Mouse (Mus musculus): ENCODE results near the gene Rpgrip1l. TPM values are rescaled to one million over a fixed set of nuclear protein-coding genes. Genes with fewer than 3 reads are reported as not detected.

Gene Rpgrip1l
- polyA plus RNA-seq, 1 experiment from 2014 or later, result 13.8 TPM

DNA sequence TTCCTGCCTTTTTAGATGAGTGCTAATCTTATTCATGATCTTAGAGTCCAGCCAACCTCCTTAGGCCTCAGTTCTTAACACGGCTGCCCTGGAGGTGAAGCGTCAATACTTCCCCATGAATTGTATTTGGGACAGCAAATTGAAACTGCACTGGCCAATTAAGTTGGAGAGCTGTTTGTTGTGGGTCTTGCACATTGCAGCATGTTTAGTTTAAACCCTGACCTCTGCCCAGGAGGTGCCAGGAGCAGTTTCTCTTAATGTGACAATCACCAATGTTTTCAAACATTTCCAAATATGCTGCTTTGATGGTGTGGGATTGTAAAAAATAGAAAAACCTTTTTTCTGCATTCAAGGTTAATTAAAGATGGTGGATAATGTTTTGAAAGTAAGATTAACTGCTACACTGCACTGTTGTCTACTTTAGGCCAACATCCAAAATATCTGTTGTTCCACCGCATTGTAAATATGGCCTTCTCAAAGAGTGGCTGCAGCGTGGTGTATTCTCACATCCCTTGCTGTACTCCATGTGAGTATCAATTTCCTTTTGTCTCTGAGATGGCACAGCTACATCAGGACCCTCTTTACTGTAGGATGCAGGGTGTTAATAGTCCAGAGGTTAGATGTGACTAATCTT is 67.1 kb downstream of the Rpgrip1l start:
- no peak for ATAC-seq (ENCODE audit: low read depth)
- no peak for DNase-seq (ENCODE audit: low spot score)
- H3K4me2 ChIP-seq (ENCODE audit: low read depth, low read length), result no peak overlapping the region

DNA sequence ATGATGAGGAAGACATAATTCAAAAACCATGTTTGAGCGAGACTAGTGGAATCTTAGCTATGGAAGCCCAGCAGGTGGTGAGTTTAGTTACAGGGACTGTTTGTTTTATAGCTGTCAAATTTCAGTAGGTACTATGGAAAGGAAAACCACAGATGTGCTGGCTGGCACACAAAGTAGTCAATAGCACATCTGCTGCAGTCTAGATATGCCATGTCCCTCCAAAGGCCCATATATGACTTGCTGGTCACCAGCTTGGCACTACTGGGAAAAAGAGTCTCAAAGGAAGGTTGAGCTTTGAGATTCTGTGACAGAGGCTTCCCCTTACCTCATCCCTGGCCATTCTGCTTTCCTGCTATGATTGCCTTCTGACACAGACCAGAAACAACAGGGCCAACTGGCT is 70.3 kb downstream of the Rpgrip1l start:
- Histone ChIP-seq H3K27me3 (replicated peaks; ENCODE audit: control insufficient read depth, insufficient read depth, low read length) (no peaks in the 10 kb centered on the region), H3K4me2 (ENCODE audit: low read depth, low read length) (no peak overlapping the region), H3K27ac (replicated peaks; ENCODE audit: low read depth, low read length) (no peak overlapping the region), H3K4me1 (ENCODE audit: control insufficient read depth, insufficient read depth, low read length) (no peaks in the 10 kb centered on the region), H3K4me3 (ENCODE audit: low read depth, low read length) (no peak overlapping the region), H3K9ac (ENCODE audit: low read depth, low read length) (no peak overlapping the region), H3K9me3 (ENCODE audit: control insufficient read depth, low read length) (no peaks in the 10 kb centered on the region), H3K36me3 (ENCODE audit: control insufficient read depth, insufficient read depth, low read length) (peaks cover 6% of the 10 kb centered on the region; the same call in 1 of the 2 replicates)
- DNase-seq (ENCODE audit: low spot score) (no peak), ATAC-seq (ENCODE audit: low read depth) (no peak)
- WGBS, result 79% methylated on average over 1 of the region's 1 CpGs

More for the DNA sequence above, 67.1 kb downstream of the Rpgrip1l start:
- no peaks in the 10 kb centered on the region for H3K27me3 ChIP-seq (replicated peaks; ENCODE audit: control insufficient read depth, insufficient read depth, low read length)
- WGBS, result 78% methylated on average over 4 of the region's 4 CpGs
- no peak overlapping the region for H3K27ac ChIP-seq (replicated peaks; ENCODE audit: low read depth, low read length)
- peaks cover 22% of the 10 kb centered on the region; the same call in 1 of the 2 replicates for H3K36me3 ChIP-seq (ENCODE audit: control insufficient read depth, insufficient read depth, low read length)
- H3K9ac ChIP-seq (ENCODE audit: low read depth, low read length), result no peak overlapping the region
- no peaks in the 10 kb centered on the region for H3K4me1 ChIP-seq (ENCODE audit: control insufficient read depth, insufficient read depth, low read length)
- no peaks in the 10 kb centered on the region for H3K9me3 ChIP-seq (ENCODE audit: control insufficient read depth, low read length)
- no peak overlapping the region for H3K4me3 ChIP-seq (ENCODE audit: low read depth, low read length)

DNA sequence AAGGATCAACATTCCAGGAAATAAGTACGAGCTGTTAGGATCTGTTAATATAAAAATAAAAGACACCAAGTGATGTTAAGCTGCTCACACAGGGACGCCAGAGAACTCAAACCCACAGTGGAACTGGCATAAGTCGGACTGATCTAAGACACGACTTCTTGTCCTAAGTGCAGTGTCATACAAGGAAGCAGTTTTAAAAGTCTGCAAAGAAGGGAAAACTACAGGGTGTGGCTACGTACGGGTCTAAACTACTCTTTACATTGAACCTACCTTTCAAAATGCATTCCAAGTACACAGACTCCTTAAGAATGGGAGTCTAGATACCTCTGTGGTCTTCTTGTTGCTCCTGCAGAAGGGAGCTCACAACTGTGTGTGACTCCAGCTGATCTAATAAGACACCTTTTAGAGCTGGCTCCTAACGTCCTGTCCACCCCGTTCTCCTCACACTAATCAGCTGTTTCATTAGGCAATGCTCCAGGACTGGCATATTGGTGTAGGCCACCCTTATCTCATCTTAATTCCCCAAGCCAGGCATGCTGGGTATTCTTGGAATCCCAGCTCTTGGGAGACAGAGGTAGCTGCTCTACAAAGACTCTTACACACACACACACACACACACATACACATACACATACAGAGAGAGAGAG is 71.1 kb downstream of the Rpgrip1l start:
- no peak for ATAC-seq (ENCODE audit: low read depth)
- 77% methylated on average over 8 of the region's 8 CpGs for WGBS
- Histone ChIP-seq H3K36me3 (ENCODE audit: control insufficient read depth, insufficient read depth, low read length) (peaks cover 6% of the 10 kb centered on the region; the same call in 1 of the 2 replicates), H3K4me3 (ENCODE audit: low read depth, low read length) (no peak overlapping the region), H3K4me1 (ENCODE audit: control insufficient read depth, insufficient read depth, low read length) (no peaks in the 10 kb centered on the region), H3K9me3 (ENCODE audit: control insufficient read depth, low read length) (no peaks in the 10 kb centered on the region), H3K27ac (replicated peaks; ENCODE audit: low read depth, low read length) (no peak overlapping the region), H3K4me2 (ENCODE audit: low read depth, low read length) (no peak overlapping the region), H3K27me3 (replicated peaks; ENCODE audit: control insufficient read depth, insufficient read depth, low read length) (no peaks in the 10 kb centered on the region), H3K9ac (ENCODE audit: low read depth, low read length) (no peak overlapping the region)
- DNase-seq (ENCODE audit: low spot score), result no peak

DNA sequence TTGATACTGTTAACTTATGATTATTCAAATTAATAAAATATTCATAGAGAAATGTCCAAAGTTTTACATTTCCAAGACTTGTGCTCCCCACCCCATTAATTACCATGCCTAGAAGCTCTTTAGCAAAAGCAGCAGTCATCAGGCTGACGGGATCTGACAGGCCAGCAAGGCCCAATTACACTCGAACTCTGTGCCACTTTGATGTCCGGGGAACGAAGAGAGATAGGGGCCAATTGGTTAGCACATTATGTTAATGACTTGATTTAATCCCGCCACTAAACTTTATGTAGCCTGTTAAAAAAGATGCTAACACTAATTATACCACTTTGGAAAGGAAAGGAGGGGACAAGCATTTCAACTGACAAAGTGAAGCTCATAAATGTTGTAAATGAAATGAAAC is 71.7 kb downstream of the Rpgrip1l start:
- Histone ChIP-seq H3K9ac (ENCODE audit: low read depth, low read length) (no peak overlapping the region), H3K9me3 (ENCODE audit: control insufficient read depth, low read length) (no peaks in the 10 kb centered on the region), H3K4me2 (ENCODE audit: low read depth, low read length) (no peak overlapping the region), H3K27ac (replicated peaks; ENCODE audit: low read depth, low read length) (no peak overlapping the region), H3K27me3 (replicated peaks; ENCODE audit: control insufficient read depth, insufficient read depth, low read length) (no peaks in the 10 kb centered on the region), H3K4me3 (ENCODE audit: low read depth, low read length) (no peak overlapping the region), H3K36me3 (ENCODE audit: control insufficient read depth, insufficient read depth, low read length) (peaks cover 6% of the 10 kb centered on the region; the same call in 1 of the 2 replicates), H3K4me1 (ENCODE audit: control insufficient read depth, insufficient read depth, low read length) (no peaks in the 10 kb centered on the region)
- DNase-seq (ENCODE audit: low spot score) (no peak), ATAC-seq (ENCODE audit: low read depth) (no peak)
- WGBS, result 60% methylated on average over 5 of the region's 5 CpGs

DNA sequence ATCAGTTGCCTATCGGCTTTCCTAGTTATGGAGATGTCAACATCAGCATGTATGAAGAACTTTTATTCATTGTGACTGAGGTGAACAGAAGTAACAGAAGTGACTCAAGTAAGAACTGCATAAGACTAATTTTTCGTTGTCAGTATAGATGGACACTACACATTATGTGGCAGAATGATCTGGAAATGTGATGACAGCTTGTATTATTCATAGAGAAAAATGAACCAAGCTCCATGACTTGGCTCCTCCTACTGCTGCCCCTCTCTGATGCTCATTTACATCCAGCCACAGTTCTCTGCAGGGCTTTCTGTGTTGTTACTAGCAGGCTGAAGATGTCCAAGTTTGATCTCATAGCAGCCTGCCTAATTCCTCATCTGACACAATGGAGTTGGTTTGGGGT is 75.9 kb downstream of the Rpgrip1l start:
- no peak overlapping the region for H3K27ac ChIP-seq (replicated peaks; ENCODE audit: low read depth, low read length)
- H3K27me3 ChIP-seq (replicated peaks; ENCODE audit: control insufficient read depth, insufficient read depth, low read length), result no peaks in the 10 kb centered on the region
- DNase-seq (ENCODE audit: low spot score) (no peak), ATAC-seq (ENCODE audit: low read depth) (no peak)
- H3K9ac ChIP-seq (ENCODE audit: low read depth, low read length), result no peak overlapping the region
- H3K4me2 ChIP-seq (ENCODE audit: low read depth, low read length), result no peak overlapping the region
- no peaks in the 10 kb centered on the region for H3K4me1 ChIP-seq (ENCODE audit: control insufficient read depth, insufficient read depth, low read length)
- peaks cover 6% of the 10 kb centered on the region; the same call in 1 of the 2 replicates for H3K36me3 ChIP-seq (ENCODE audit: control insufficient read depth, insufficient read depth, low read length)
- H3K4me3 ChIP-seq (ENCODE audit: low read depth, low read length), result no peak overlapping the region
- no peaks in the 10 kb centered on the region for H3K9me3 ChIP-seq (ENCODE audit: control insufficient read depth, low read length)
- WGBS, result 66% methylated on average over 2 of the region's 2 CpGs

DNA sequence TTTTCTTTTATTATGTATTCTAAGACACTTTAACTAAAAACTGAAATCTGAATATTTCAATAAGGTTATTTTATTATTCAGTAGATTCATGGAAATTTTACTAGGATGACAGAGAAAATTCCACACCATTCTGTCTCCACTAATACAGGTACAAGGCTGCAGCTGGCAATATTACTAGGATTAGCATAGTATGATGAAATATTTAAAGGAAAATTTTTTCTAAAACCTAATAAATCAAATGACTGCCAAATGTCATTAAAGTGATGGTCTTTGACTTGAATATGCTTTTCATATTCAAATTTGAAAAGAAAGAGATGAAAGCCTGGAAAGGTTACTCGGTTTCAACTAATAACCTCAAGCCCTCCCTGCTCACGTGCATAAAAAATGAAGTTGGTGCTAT is 79.0 kb downstream of the Rpgrip1l start:
- H3K27ac ChIP-seq (replicated peaks; ENCODE audit: low read depth, low read length), result no peak overlapping the region
- H3K9me3 ChIP-seq (ENCODE audit: control insufficient read depth, low read length), result no peaks in the 10 kb centered on the region
- no peak overlapping the region for H3K9ac ChIP-seq (ENCODE audit: low read depth, low read length)
- H3K27me3 ChIP-seq (replicated peaks; ENCODE audit: control insufficient read depth, insufficient read depth, low read length), result no peaks in the 10 kb centered on the region
- H3K4me2 ChIP-seq (ENCODE audit: low read depth, low read length), result no peak overlapping the region
- no peak for ATAC-seq (ENCODE audit: low read depth)
- H3K4me3 ChIP-seq (ENCODE audit: low read depth, low read length), result no peak overlapping the region
- 76% methylated on average over 2 of the region's 2 CpGs for WGBS
- no peak for DNase-seq (ENCODE audit: low spot score)
- peaks cover 7% of the 10 kb centered on the region; the same call in 1 of the 2 replicates for H3K36me3 ChIP-seq (ENCODE audit: control insufficient read depth, insufficient read depth, low read length)
- H3K4me1 ChIP-seq (ENCODE audit: control insufficient read depth, insufficient read depth, low read length), result no peaks in the 10 kb centered on the region

DNA sequence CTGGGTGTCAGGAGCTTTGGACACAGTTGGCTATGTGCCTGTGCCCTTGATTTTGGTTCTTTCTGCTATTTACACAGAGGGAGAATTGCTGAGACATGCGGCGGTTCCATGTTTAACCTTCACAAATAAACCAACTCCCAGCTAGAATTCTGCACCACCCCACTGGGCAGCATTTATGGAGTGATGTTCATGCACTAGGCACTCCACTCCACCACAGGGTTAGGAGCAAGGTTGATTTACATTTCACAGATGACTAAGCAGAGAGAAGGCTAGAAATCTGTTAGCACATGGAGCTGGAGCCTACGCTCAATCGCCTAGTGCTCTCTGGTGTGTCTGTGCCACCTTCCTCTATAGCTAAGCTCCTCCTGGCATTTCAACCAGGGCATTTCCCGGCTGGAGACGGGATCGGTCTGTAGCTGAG is 85.6 kb downstream of the Rpgrip1l start:
- Histone ChIP-seq H3K27ac (replicated peaks; ENCODE audit: low read depth, low read length) (no peak overlapping the region), H3K36me3 (ENCODE audit: control insufficient read depth, insufficient read depth, low read length) (peaks cover 19% of the 10 kb centered on the region; the same call in 1 of the 2 replicates), H3K9ac (ENCODE audit: low read depth, low read length) (no peak overlapping the region), H3K4me3 (ENCODE audit: low read depth, low read length) (no peak overlapping the region), H3K9me3 (ENCODE audit: control insufficient read depth, low read length) (no peaks in the 10 kb centered on the region), H3K4me2 (ENCODE audit: low read depth, low read length) (no peak overlapping the region), H3K4me1 (ENCODE audit: control insufficient read depth, insufficient read depth, low read length) (no peaks in the 10 kb centered on the region), H3K27me3 (replicated peaks; ENCODE audit: control insufficient read depth, insufficient read depth, low read length) (no peaks in the 10 kb centered on the region)
- DNase-seq (ENCODE audit: low spot score) (no peak), ATAC-seq (ENCODE audit: low read depth) (no peak)
- 89% methylated on average over 7 of the region's 7 CpGs for WGBS

DNA sequence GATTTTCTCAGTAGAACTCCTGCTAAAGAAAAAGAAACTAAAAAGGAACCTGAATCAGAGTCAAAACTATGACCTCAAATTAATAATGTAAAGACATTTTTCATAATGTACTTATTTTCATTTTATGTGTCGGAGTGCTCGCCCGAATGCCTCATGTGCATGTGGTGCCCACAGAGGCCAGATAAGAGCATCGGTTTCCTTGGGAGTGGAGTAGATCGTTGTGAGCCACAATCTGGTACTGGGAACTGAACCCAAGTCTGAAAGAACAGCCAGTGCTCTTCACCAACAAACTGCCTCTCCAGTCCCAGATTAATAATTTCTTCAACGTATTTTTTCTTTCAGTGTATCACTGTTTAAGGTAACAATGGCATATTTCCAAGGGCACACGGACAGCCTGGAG is 88.8 kb downstream of the Rpgrip1l start:
- DNase-seq (ENCODE audit: low spot score) (no peak), ATAC-seq (ENCODE audit: low read depth) (no peak)
- Histone ChIP-seq H3K9me3 (ENCODE audit: control insufficient read depth, low read length) (no peaks in the 10 kb centered on the region), H3K4me1 (ENCODE audit: control insufficient read depth, insufficient read depth, low read length) (no peaks in the 10 kb centered on the region), H3K27ac (replicated peaks; ENCODE audit: low read depth, low read length) (no peak overlapping the region), H3K4me3 (ENCODE audit: low read depth, low read length) (no peak overlapping the region), H3K9ac (ENCODE audit: low read depth, low read length) (no peak overlapping the region), H3K4me2 (ENCODE audit: low read depth, low read length) (no peak overlapping the region), H3K36me3 (ENCODE audit: control insufficient read depth, insufficient read depth, low read length) (0 out of 2 replicates have a peak, but pooled peaks cover 16% of the 10 kb centered on the region), H3K27me3 (replicated peaks; ENCODE audit: control insufficient read depth, insufficient read depth, low read length) (no peaks in the 10 kb centered on the region)
- WGBS, result 93% methylated on average over 7 of the region's 7 CpGs

DNA sequence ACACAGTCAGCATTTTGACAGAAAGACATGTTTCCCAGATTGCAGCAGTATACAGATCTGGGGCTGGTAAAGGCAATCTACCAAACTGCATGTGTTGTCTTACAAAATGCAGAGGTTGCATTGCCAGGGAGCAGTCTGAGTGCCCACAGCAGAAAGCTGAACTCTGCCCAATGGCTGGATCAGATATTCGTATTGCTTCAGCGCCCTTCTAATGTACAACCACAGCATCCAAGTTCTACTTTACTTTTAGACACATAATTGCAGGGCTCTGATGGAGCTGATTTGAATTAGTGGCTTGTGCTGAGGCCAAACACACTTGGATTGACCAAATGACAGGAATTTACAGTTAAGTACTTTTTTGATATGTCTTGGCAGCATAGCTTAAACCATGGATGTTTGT is 91.2 kb downstream of the Rpgrip1l start:
- Histone ChIP-seq H3K4me2 (ENCODE audit: low read depth, low read length) (no peak overlapping the region), H3K36me3 (ENCODE audit: control insufficient read depth, insufficient read depth, low read length) (0 out of 2 replicates have a peak, but pooled peaks cover 16% of the 10 kb centered on the region), H3K27ac (replicated peaks; ENCODE audit: low read depth, low read length) (no peak overlapping the region), H3K9me3 (ENCODE audit: control insufficient read depth, low read length) (no peaks in the 10 kb centered on the region), H3K4me3 (ENCODE audit: low read depth, low read length) (no peak overlapping the region), H3K9ac (ENCODE audit: low read depth, low read length) (no peak overlapping the region), H3K27me3 (replicated peaks; ENCODE audit: control insufficient read depth, insufficient read depth, low read length) (no peaks in the 10 kb centered on the region), H3K4me1 (ENCODE audit: control insufficient read depth, insufficient read depth, low read length) (peaks cover 6% of the 10 kb centered on the region)
- ATAC-seq (ENCODE audit: low read depth) (peak; percentile 48), DNase-seq (ENCODE audit: low spot score) (peak; percentile 86)
- 67% methylated on average over 2 of the region's 2 CpGs for WGBS

Data from embryonic facial prominence, embryonic 14.5 days (tissue).